Mouse (Mus musculus) layer of hippocampus, adult 2 months (tissue): Measurements from ENCODE around the gene Aurkc. TPM values are rescaled to one million over a fixed set of nuclear protein-coding genes. Genes with fewer than 3 reads are reported as not detected.
A peak's percentile ranks its signal among the peaks of the same experiment; 100 is the strongest.
"Not testable (repeated sequence)": the region's sequence is repeated elsewhere in the genome, so short reads cannot be mapped to it uniquely, and the experiment has no call there.

Experiments
- DNase-seq, 2 experiments: peaks; one replicate each; pipeline ENCODE4 v3.0.0; 2022; ENCODE audit warnings: low spot score in 2 of 2
- H3K27ac ChIP-seq: fragments of 200-600 bp; 2 replicates; pipeline ENCODE4 v1.8.1; 2022
- H3K4me3 ChIP-seq: fragments of 200-600 bp; 2 replicates; pipeline ENCODE4 v1.8.1; 2022; ENCODE audit warnings: mild to moderate bottlenecking
- CTCF ChIP-seq: fragments of 200-600 bp; conservative IDR thresholded peaks from 2 replicates; pipeline ENCODE4 v1.8.1; 2022; ENCODE audit warnings: antibody characterized with exemption, mild to moderate bottlenecking, moderate library complexity
- long read RNA-seq, 2 experiments: library from polyadenylated mRNA; stranded (forward); transcript quantifications; one replicate each; pipeline ENCODE4 v2.0.0; 2021; ENCODE audit warnings: borderline mapping rate in 2 of 2
- total RNA-seq, 2 experiments: library from RNA; stranded (reverse); gene quantifications; 2 replicates each; pipeline ENCODE4 v1.2.3; 2021

Gene Aurkc
- not detected for total RNA-seq
- long read RNA-seq, experiment 1 = 0 reads
- long read RNA-seq, experiment 2 = 0 reads

DNA sequence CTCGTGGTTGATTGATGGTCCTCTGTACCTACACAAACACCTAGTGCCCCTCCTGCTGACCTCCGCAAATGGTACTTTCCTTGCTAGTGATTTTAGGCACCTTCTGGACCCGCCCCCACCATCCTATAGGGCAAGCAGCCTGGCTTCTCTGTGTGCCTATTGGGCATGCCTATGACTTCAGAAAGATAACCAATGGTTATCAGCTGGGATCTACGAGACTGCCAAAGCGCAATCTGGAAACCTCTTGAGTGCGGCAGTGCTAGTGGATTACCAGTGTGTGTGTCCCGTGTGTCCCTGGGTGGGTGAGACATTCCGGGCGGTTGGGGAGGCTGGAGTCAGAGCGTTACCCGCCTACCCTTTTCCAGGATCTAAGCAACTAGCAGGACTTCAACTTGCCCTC is at the start of gene Aurkc:
TSS of gene Aurkc (plus strand) at position 50 of the 400 bp plus-strand sequence.
- H3K27ac ChIP-seq, DNase-seq, H3K4me3 ChIP-seq: not testable (repeated sequence)

DNA sequence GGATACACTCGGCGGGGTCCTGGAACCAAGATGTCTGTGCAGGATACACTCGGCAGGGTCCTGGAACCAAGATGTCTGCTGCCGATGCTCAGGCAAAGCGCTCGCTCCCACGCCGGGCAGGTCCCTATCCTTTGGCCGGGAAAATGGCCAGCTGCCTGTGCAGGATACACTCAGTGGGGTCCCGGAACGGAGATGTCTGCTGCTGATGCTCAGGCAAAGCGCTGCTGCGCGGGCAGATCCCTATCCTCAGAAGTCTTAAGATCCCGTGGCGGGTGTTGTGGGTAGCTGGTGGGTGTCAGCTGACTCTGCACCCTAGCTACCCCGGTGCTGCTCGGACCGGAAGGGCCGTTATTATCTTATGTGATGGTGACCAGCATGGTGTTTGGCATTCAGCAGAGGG is 47.0 kb upstream of the Aurkc start:
- not testable (repeated sequence) for H3K27ac ChIP-seq, DNase-seq, H3K4me3 ChIP-seq

DNA sequence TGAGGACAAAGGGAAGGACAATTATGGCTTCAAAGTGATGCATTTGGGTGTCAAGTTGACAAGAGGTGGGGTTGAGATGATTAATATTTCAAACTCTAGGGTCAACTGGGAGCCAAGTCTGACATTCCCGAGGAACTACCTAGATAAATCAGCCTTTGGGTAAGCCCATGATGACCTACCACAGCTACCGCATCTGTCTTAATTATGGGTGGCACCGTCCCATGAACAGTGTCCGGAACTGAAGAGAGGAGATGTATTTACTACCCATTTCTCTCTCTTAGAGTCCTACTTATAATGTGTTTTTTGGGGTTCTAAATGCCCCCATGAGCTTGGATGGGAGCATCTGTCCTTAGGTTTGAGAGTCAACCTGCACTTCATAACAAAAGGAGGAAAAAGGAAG is 38.5 kb upstream of the Aurkc start:
- no peak for DNase-seq
- no peak overlapping the region for H3K4me3 ChIP-seq
- H3K27ac ChIP-seq = no peak overlapping the region
- no peak for TF ChIP-seq CTCF

DNA sequence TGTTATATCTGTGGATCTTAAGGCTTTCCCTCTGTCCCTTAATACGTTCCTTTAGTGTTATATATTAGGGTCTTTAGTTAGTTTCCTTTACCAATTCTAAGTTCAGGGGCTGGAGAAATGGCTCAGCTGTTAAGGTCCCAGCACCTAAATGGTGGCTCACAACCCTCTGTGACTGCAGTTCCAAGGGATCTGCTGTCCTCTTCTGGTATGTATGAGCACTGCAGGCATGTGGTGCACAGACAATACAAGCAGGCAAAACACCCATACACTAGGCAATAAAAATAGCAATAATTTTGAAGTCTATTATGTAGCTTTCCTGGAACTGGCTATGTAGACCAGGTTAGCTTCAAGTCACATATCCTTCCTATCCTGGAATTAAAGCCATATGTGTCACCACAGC is 36.5 kb upstream of the Aurkc start:
- Histone ChIP-seq H3K4me3 (no peak overlapping the region), H3K27ac (no peak overlapping the region)
- TF ChIP-seq CTCF = peak; percentile 43
- DNase-seq = no peak

DNA sequence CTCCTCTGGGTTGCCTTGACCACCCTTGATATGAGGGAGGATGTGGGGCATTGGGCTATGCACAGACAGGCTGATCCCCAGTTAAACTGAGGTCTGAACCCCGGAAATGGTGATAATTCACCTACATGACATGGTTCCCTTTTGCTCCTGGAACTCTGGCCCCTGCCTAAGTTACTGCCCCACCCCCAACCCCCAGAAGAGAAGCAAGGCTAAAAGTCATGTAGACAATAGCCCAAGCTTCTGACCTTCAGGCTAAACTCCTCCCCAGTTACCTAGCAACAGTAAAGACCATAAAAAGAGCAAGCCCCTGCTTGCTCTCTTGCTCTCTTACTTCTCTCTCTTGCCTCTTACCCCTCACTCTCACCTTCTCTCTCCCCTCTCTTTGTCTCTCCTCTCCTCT is 21.5 kb upstream of the Aurkc start:
- no peak overlapping the region for H3K27ac ChIP-seq
- no peak for DNase-seq
- TF ChIP-seq CTCF = no peak
- no peak overlapping the region for H3K4me3 ChIP-seq

DNA sequence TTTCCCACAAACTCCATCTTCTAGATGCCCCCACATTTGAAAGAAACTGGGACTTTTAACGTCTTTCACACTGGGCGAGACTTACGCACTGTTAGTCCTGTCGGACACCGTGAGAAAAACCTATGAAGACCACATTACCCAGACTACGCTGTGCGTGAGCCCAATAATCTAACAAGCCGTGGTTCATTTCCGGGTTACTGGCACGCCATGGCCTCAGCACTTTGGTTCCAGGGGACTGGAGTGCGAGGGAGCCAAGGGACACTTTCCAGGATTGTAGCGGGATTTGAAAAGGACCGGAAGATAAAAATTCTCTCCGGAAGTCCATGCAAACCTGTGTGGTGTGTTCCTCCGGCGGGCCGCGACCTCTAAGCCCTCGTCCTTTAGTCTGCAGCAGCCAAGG is 18.2 kb upstream of the Aurkc start:
- no peak for DNase-seq
- Histone ChIP-seq H3K27ac (no peak overlapping the region), H3K4me3 (no peak overlapping the region)
- TF ChIP-seq CTCF = no peak

DNA sequence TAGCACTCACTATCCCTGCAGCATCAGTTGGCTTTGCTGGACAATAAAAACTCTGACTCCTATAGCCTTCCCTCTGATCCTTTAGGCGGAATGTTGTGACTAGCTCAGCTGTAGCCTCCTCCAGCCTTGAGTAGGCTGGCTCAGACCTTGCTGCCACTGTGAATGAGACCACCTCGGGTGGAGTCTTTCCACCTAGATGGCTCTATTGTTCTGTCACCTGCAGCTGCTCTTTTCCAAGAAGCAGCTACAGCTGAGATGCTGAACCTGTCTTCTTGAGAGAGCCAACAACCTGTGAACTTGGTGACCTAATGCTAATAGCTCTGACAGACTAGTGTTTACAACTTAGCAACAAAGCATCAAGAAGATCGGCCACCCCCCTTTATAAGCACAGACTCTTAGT is 3.8 kb downstream of the Aurkc start:
- not testable (repeated sequence) for H3K4me3 ChIP-seq, DNase-seq, H3K27ac ChIP-seq

DNA sequence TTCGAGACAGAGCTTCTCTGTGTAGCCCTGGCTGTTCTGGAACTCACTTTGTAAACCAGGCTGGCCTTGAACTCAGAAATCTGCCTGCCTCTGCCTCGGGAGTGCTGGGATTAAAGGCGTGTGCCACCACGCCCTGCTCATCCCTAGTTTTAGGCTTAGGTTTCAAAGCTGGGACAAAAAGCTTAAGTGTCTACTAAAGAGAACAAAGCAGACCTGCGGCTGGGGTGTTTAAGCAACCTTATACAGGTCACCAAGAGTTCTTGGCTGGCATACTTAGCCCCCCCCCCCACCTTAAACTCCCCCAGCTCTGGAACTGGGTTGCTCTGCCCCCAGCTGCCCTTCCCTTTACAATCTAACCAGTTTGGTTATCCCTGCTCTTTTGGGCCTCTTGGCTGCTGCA is 10.3 kb downstream of the Aurkc start:
- not testable (repeated sequence) for DNase-seq, H3K4me3 ChIP-seq, H3K27ac ChIP-seq

DNA sequence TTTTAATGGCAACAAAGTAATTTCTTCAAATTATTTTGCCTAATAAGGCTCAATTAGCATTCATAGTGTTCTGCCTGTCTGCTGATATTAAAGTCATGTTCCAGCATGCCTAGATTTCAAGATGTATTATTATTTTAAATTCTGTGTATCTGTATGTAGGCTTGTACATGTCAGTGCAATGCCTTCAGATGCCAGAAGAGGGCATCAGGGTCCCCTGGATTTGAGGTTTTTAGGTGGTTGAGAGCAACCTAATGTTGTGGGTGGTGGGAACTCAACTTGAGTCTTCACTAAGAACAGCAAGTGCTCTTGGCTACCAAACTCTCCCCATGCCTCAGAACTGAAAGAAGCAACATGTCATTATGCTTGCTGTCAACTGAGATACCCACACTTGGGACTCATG is 32.3 kb downstream of the Aurkc start:
- Histone ChIP-seq H3K27ac (no peak overlapping the region), H3K4me3 (no peak overlapping the region)
- DNase-seq = no peak
- no peak for TF ChIP-seq CTCF

DNA sequence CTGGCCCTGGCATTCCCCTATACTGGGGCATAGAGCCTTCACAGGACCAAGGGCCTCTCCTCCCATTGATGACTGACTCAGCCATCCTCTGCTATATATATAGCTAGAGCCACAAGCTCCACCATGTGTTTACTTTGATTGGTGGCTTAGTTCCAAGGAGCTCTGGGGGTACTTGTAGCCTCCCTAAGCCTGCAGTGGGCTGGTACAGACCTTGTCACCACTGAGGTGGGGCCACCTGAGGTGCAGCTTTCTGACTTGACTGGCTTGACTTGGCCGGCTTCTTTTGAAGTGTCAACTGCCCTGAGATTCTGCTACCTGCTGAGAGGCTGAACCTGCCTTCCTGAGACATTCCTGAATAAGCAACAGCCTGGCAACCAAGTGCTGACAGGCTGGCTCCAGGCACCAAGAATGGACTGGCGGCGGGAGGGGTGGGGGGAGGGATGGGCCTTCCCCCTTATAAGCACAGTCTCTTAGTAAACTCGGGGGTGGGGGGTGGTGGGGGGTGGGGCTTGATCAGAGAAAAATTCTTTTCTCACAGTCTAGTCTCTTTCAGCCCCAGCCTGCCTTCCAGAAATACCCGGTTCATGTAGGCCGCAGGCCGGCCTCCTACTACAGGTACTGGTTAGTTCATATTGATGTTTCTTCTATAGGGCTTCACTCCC is 54.7 kb downstream of the Aurkc start:
- DNase-seq, H3K4me3 ChIP-seq, H3K27ac ChIP-seq: not testable (repeated sequence)

Other genes starting within 250 kb of the Aurkc start
- gene Zfp954, start 126.2 kb downstream of the Aurkc start, total RNA-seq = 10 to 100 TPM; 12.4 to 14.0 TPM
- gene Zfp773, start 141.5 kb downstream of the Aurkc start, total RNA-seq = 1 to 10 TPM; 2.0 to 2.3 TPM
- gene Zfp418, start 176.0 kb downstream of the Aurkc start, total RNA-seq = 1 to 10 TPM; 7.4 to 9.1 TPM
- 1 to 10 TPM; 8.4 to 9.5 TPM for gene Zfp772, start 214.7 kb downstream of the Aurkc start, total RNA-seq